Mouse (Mus musculus) subcutaneous adipose tissue, adult 2 months (tissue): ENCODE results near the gene Cys1. TPM values are rescaled to one million over a fixed set of nuclear protein-coding genes. Genes with fewer than 3 reads are reported as not detected.

Source experiments
- polyA plus RNA-seq: library from polyadenylated mRNA; depleted of rRNA; stranded (reverse); fragments of >200 nt; gene quantifications from 2 replicates; pipeline ENCODE4 v1.2.3, GENCODE M21; 2012; ENCODE audit warnings: low replicate concordance; rRNA removed

Cys1 gene
- 4.1 and 5.5 TPM in 2 replicates for polyA plus RNA-seq

GRCm38 (mm10) chr12:24681286-24682023 lies at the start of gene Cys1:
TSS of gene Cys1 (minus strand) at chr12:24681813.

GRCm38 (mm10) chr12:24707954-24708823 lies 26.6 kb upstream of the Cys1 start, which contains the start of gene Rrm2:
TSS of gene Rrm2 (plus strand) at chr12:24708241.

DNA sequence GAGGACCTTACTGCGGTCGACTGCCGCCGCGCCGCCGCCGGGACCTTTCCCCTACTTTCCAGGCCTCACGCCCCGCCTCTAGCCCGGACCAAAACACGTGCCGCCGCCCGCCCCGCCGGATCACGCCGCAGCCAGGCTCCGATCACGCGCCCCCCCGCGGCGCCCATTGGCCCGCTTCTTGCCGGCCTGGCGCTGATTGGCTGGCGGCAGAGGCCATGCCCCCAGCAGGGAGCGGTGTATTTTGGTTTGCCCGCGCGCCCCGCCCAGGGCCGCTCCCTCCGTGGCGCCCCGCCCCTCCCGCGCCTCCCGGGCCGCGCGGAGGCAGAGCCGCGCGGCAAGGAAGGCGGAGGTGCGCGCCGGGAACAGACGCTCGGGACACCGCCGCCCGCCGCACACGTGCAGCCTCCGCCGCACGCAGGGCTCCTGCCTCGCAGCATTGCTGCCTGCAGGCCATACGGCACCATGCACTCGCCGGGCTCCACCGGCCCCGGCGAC lies 30.5 kb downstream of the Cys1 start, which contains the start of gene Klf11:
Klf11 (plus strand) TSS at position 212 of the 495 bp plus-strand sequence.

Other genes starting within 250 kb of the Cys1 start
- gene Taf1b, start 183.5 kb downstream of the Cys1 start, polyA plus RNA-seq: 7.3 and 11.1 TPM in 2 replicates
- 1.5 and 2.9 TPM in 2 replicates for gene Grhl1, start 109.5 kb downstream of the Cys1 start, polyA plus RNA-seq
- 17.9 and 19.8 TPM in 2 replicates for gene Klf11, start 30.5 kb downstream of the Cys1 start, polyA plus RNA-seq
- 1.2 and 5.7 TPM in 2 replicates for gene Rrm2, start 26.4 kb upstream of the Cys1 start, polyA plus RNA-seq
- gene Mboat2, start 149.1 kb upstream of the Cys1 start, polyA plus RNA-seq: 0.86 and 10.1 TPM in 2 replicates